Mouse (Mus musculus) liver, postnatal 0 days (tissue): ENCODE data around the gene Topbp1.

Experiments used
- CTCF ChIP-seq: sonication (generic); IDR thresholded peaks from 2 replicates; pipeline ENCODE4 v1.5.1; 2016; ENCODE audit warnings: antibody characterized with exemption, low read depth
- EP300 ChIP-seq: IDR thresholded peaks from 2 replicates; pipeline ENCODE4 v1.6.1; 2016; ENCODE audit warnings: antibody characterized with exemption, low read depth, mild to moderate bottlenecking

GRCm38 (mm10) chr9:103336912-103337311 is 31.9 kb downstream of the Topbp1 start:
- TF ChIP-seq CTCF (no peak), EP300 (no peak)
